Mouse (Mus musculus) G1E (cell line): ENCODE data around the gene Clstn3.
"Not testable (repeated sequence)": the region's sequence is repeated elsewhere in the genome, so short reads cannot be mapped to it uniquely, and the experiment has no call there.

Experiments used
- CTCF ChIP-seq: IDR thresholded peaks from 2 replicates; pipeline ENCODE4 v1.5.1; 2012; ENCODE audit warnings: low read depth, low read length, inconsistent platforms, mixed read lengths
- GATA2 ChIP-seq: IDR thresholded peaks from 2 replicates; pipeline ENCODE4 v1.6.1; 2012; ENCODE audit warnings: low read depth, low read length, inconsistent platforms, borderline replicate concordance
- POLR2AphosphoS5 ChIP-seq: IDR thresholded peaks from 2 replicates; pipeline ENCODE4 v1.6.1; 2012; ENCODE audit warnings: low read depth, low read length, inconsistent platforms; ENCODE audit not compliant: insufficient replicate concordance

DNA sequence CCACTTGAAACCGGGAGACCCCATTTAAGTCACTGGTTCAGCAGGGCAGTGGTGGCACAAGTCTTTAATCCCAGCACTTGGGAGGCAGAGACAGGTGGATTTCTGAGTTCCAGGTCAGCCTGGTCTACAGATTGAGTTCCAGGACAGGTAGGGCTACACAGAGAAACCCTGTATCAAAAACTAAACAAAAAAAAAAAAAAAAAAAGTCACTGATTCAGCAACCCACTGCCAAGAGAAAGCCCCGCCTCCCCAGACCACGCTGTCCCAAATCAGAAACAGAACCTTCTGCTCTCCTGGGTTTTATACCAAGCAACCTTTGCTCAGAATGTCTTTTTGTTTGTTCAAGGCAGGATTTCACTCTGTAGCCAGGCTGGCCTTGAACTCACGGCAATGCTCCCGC lies 44.6 kb upstream of the Clstn3 start:
- TF ChIP-seq CTCF, POLR2AphosphoS5, GATA2: not testable (repeated sequence)
